Mouse (Mus musculus): Measurements from ENCODE around the gene Tmem45a. TPM values are rescaled to one million over a fixed set of nuclear protein-coding genes. Genes with fewer than 3 reads are reported as not detected.

Gene Tmem45a
- polyA plus RNA-seq (2015; fragmentation: Nextera tagmentation; extraction: Ambion mirVana) = 14.4 and 23.5 TPM in 2 replicates

GRCm38 (mm10) chr16:56885824-56886615, at the start of gene Tmem45a:
Gene Tmem45a, minus strand, starts transcription at chr16:56886166.

GRCm38 (mm10) chr16:56928023-56928422, 42.1 kb upstream of the Tmem45a start, which contains the start of gene Lnp1:
Gene Lnp1, minus strand, starts transcription at chr16:56928061.

GRCm38 (mm10) chr16:56795481-56796139, 90.4 kb downstream of the Tmem45a start, which contains the start of gene Adgrg7:
Gene Adgrg7, minus strand, starts transcription at chr16:56795855.

Other genes with a start within 250 kb of the Tmem45a start
- 86.9 and 95.6 TPM in 2 replicates for gene Tfg, start 168.7 kb downstream of the Tmem45a start, polyA plus RNA-seq (2015; fragmentation: Nextera tagmentation; extraction: Ambion mirVana)
- not detected in 2 replicates for gene Adgrg7, start 90.3 kb downstream of the Tmem45a start, polyA plus RNA-seq (2015; fragmentation: Nextera tagmentation; extraction: Ambion mirVana)
- gene Lnp1, start 41.9 kb upstream of the Tmem45a start, polyA plus RNA-seq (2015; fragmentation: Nextera tagmentation; extraction: Ambion mirVana) = 0.48 and 0.54 TPM in 2 replicates
- 0.22 and 0.38 TPM in 2 replicates for gene Tmem45a2, start 185.2 kb upstream of the Tmem45a start, polyA plus RNA-seq (2015; fragmentation: Nextera tagmentation; extraction: Ambion mirVana)
- gene Tomm70a, start 235.5 kb upstream of the Tmem45a start, polyA plus RNA-seq (2015; fragmentation: Nextera tagmentation; extraction: Ambion mirVana) = 29.6 and 31.4 TPM in 2 replicates

All from skeletal muscle tissue, postnatal 0 days (tissue).